Mouse (Mus musculus) ES-Bruce4 (cell line): ENCODE measurements around the gene Astn1. TPM values are rescaled to one million over a fixed set of nuclear protein-coding genes. Genes with fewer than 3 reads are reported as not detected.

Experiments
- H3K27ac ChIP-seq: 2 replicates; pipeline ENCODE4 v1.5.1; 2012; ENCODE audit warnings: low read length, inconsistent platforms; ENCODE audit not compliant: insufficient read depth
- H3K27me3 ChIP-seq: 2 replicates; pipeline ENCODE4 v1.6.1; 2012; ENCODE audit warnings: mild to moderate bottlenecking, low read length, inconsistent platforms; ENCODE audit not compliant: control insufficient read depth, poor library complexity, insufficient read depth, severe bottlenecking
- H3K36me3 ChIP-seq: 2 replicates; pipeline ENCODE4 v1.6.1; 2012; ENCODE audit warnings: inconsistent platforms, mild to moderate bottlenecking, low read length, moderate library complexity; ENCODE audit not compliant: control insufficient read depth, poor library complexity, insufficient read depth, severe bottlenecking
- H3K4me1 ChIP-seq: one replicate; pipeline ENCODE4 v1.8.1; 2011; ENCODE audit warnings: low read length; ENCODE audit not compliant: control insufficient read depth, insufficient read depth
- H3K4me3 ChIP-seq: 2 replicates; pipeline ENCODE4 v1.5.1; 2011; ENCODE audit warnings: low read depth, mild to moderate bottlenecking, low read length
- H3K9ac ChIP-seq: 2 replicates; pipeline ENCODE4 v1.6.1; 2012; ENCODE audit warnings: low read depth, mild to moderate bottlenecking, inconsistent platforms; ENCODE audit not compliant: poor library complexity, severe bottlenecking
- H3K9me3 ChIP-seq: replicated peaks from 2 replicates; pipeline ENCODE4 v1.6.1; 2012; ENCODE audit warnings: mild to moderate bottlenecking, low read length, inconsistent platforms; ENCODE audit not compliant: control insufficient read depth, poor library complexity, insufficient read depth, severe bottlenecking
- CTCF ChIP-seq: IDR thresholded peaks from one replicate; pipeline ENCODE4 v1.8.1; 2011; ENCODE audit warnings: low read depth, low read length
- EP300 ChIP-seq: IDR thresholded peaks from 2 replicates; pipeline ENCODE4 v1.6.1; 2011; ENCODE audit warnings: low read depth, low read length; ENCODE audit not compliant: insufficient read depth
- POLR2A ChIP-seq: IDR thresholded peaks from one replicate; pipeline ENCODE4 v1.8.1; 2011; ENCODE audit warnings: low read length; ENCODE audit not compliant: insufficient read depth
- polyA plus RNA-seq: library from polyadenylated mRNA; stranded (reverse); fragments of >200 nt; gene quantifications from 2 replicates; pipeline ENCODE4 v1.2.4, GENCODE M21; 2011; ENCODE audit warnings: low read depth; ENCODE audit not compliant: missing spikeins, insufficient read depth, insufficient read length

The Astn1 gene
- polyA plus RNA-seq, 1 experiment: 0.33 TPM

DNA sequence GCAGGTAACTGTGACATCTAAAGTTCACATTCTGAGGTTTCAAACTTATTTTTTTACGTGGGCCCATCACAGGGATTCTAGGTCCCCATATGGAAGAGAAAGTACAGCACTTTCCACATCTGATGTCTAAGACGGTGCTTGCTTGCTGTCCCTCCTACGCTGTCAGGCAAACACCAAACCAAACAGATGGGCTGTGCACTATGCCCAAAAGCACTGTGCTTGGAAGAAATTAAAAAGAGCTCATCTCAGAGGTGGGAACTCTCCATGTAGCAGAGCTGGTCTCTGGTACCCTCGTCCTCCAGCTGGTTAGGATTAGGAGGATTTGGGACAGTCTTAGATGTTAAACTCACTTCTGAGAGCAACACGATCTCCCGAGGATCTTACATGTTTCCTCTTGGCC, 150.6 kb downstream of the Astn1 start:
- Histone ChIP-seq H3K27ac (no peak overlapping the region), H3K36me3 (no peaks in the 10 kb centered on the region), H3K9me3 (no peaks in the 10 kb centered on the region), H3K4me1 (no peaks in the 10 kb centered on the region), H3K4me3 (no peak overlapping the region), H3K9ac (no peak overlapping the region), H3K27me3 (no peaks in the 10 kb centered on the region; the same call in 1 of the 2 replicates)
- no peak for TF ChIP-seq CTCF
- TF ChIP-seq EP300: no peak
- no peak for TF ChIP-seq POLR2A

DNA sequence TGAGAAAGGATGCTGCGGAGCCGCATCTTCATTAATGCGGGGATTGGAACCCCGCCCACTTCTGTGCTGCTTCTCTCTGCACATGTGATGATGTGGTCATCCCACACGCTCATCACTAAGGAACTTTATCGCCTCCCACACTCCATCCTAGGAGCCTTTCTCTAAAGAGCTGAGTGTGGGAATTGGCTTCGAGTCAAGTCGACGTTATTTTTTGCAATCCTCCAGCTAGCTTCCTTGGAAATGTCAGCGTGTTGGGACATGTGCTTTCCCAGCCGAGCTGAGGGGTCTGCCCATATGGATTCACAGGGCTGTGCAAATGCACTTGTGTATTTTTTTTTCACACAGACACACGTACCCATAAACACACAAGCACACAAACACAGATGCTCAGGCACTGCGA, 151.5 kb downstream of the Astn1 start:
- Histone ChIP-seq H3K27ac (no peak overlapping the region), H3K9ac (no peak overlapping the region)

DNA sequence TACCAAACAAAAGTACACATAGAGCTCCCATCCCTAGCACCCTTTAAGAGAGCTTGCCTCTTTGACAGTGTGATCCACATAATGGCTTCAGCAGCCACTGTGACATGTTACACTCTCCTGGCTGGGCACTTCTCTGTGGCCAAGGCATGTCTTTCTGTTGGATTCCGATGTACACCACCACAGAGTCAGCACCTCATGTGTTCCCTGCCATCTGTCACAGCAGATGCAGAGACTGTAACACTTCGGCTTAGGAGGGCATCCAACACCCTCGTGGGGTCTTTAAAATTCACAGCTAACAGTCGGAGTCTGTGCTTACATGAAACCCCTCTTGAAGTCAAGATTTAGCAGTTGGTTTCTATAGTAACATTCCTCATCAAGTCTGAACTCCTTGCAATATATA, 154.5 kb downstream of the Astn1 start:
- Histone ChIP-seq H3K27me3 (no peaks in the 10 kb centered on the region; the same call in 1 of the 2 replicates), H3K4me3 (no peak overlapping the region), H3K27ac (no peak overlapping the region), H3K9ac (no peak overlapping the region), H3K9me3 (no peaks in the 10 kb centered on the region), H3K4me1 (no peaks in the 10 kb centered on the region), H3K36me3 (no peaks in the 10 kb centered on the region)
- TF ChIP-seq EP300 (no peak), CTCF (no peak), POLR2A (no peak)

More for the DNA sequence above, 151.5 kb downstream of the Astn1 start:
- TF ChIP-seq CTCF: no peak
- no peak for TF ChIP-seq EP300
- no peak for TF ChIP-seq POLR2A
- Histone ChIP-seq H3K27me3 (no peaks in the 10 kb centered on the region; the same call in 1 of the 2 replicates), H3K4me3 (no peak overlapping the region), H3K36me3 (no peaks in the 10 kb centered on the region), H3K4me1 (no peaks in the 10 kb centered on the region), H3K9me3 (no peaks in the 10 kb centered on the region)

DNA sequence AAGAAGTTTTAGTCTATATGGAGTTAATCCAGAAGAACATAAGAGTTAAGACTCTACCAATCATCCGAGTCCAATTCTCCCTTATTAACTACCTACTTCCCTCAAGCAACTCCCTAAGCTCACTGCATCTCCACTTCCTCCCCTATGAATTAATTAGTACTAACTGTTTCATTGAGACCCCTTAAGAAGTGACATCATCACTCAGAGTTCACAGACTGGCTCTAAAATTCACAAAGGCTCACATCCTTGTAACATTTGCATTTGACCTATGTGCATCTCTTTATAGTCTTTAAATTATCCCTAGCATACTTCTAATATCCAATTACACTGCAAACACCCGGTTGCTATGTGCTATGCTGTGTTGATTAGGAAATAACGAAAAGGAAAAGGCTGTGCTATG, 174.1 kb downstream of the Astn1 start:
- Histone ChIP-seq H3K4me3 (no peak overlapping the region), H3K27me3 (no peaks in the 10 kb centered on the region), H3K9me3 (no peaks in the 10 kb centered on the region), H3K4me1 (no peaks in the 10 kb centered on the region), H3K9ac (no peak overlapping the region), H3K27ac (no peak overlapping the region), H3K36me3 (no peaks in the 10 kb centered on the region)
- TF ChIP-seq CTCF (no peak), POLR2A (no peak), EP300 (no peak)

DNA sequence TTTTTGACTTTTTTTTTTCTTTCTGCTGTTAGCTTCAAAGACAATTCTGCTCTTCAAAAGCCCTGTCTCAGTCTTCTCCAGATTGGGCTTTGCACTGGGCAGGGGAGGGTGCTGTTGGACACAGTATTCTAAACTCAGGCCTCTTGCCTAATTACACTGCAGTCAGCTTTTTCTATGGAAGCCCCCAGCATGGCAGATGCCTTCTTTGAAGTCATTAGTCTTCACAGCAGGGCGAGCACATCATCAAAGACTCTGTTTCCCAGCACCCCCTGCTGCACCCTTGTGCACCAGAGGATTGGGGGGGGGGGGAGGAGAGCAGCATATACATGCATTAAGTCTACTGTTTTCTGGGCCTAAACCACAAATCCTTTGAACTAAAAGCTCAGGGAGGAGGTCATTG, 174.8 kb downstream of the Astn1 start:
- Histone ChIP-seq H3K27ac (no peak overlapping the region), H3K27me3 (no peaks in the 10 kb centered on the region), H3K9ac (no peak overlapping the region), H3K9me3 (no peaks in the 10 kb centered on the region), H3K4me3 (no peak overlapping the region), H3K36me3 (no peaks in the 10 kb centered on the region), H3K4me1 (no peaks in the 10 kb centered on the region)
- TF ChIP-seq EP300 (no peak), POLR2A (no peak), CTCF (no peak)

DNA sequence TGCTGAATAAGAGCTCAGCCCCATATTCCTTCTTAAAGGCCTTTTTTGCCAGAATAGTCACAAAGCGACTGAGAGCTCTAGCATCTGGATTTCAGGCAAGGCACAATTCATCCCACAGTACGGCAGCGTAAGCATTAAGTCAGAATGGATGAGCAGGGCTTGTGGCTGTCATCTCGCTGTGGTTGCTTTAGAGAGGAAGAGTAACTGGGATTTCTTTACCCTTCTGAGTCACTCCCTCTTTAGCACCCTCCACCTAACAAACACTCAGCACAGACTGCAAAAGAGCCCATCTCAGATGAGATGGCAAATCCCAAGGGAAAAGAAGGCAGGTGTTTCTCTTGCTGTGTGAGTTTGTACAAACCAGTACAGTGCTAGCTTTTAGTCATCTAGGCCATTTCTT, 183.0 kb downstream of the Astn1 start:
- H3K4me1 ChIP-seq: no peaks in the 10 kb centered on the region
- no peak overlapping the region for H3K9ac ChIP-seq
- no peak overlapping the region for H3K4me3 ChIP-seq
- TF ChIP-seq CTCF (no peak), EP300 (no peak), POLR2A (no peak)
- H3K36me3 ChIP-seq: no peaks in the 10 kb centered on the region
- no peaks in the 10 kb centered on the region for H3K9me3 ChIP-seq
- no peaks in the 10 kb centered on the region for H3K27me3 ChIP-seq
- H3K27ac ChIP-seq: no peak overlapping the region
